Mouse (Mus musculus) stomach, embryonic 14.5 days (tissue): Measurements from ENCODE around the gene Mprip. TPM values are rescaled to one million over a fixed set of nuclear protein-coding genes. Genes with fewer than 3 reads are reported as not detected.

Experiments used
- ATAC-seq: fragments of 200-750 bp; cut with Nextera tagmentation; 2 replicates; pipeline ENCODE4 v1.8.0; 2017; ENCODE audit warnings: low read depth, moderate TSS enrichment; ENCODE audit not compliant: insufficient number of reproducible peaks, insufficient read depth, low FRiP score
- H3K27ac ChIP-seq: fragments of 300-500 bp; sonication (generic); 2 replicates; pipeline ENCODE4 v1.5.1; 2014; ENCODE audit warnings: mild to moderate bottlenecking, low read length, moderate library complexity, mixed read lengths
- H3K27me3 ChIP-seq: fragments of 300-500 bp; sonication (generic); 2 replicates; pipeline ENCODE4 v1.6.1; 2014; ENCODE audit warnings: low read length, control low read depth, mixed read lengths; ENCODE audit not compliant: control insufficient read depth, insufficient read depth
- H3K36me3 ChIP-seq: fragments of 300-500 bp; sonication (generic); 2 replicates; pipeline ENCODE4 v1.6.1; 2014; ENCODE audit warnings: mild to moderate bottlenecking, control low read depth, low read length, moderate library complexity, mixed read lengths; ENCODE audit not compliant: control insufficient read depth, insufficient read depth
- H3K4me1 ChIP-seq: fragments of 300-500 bp; sonication (generic); 2 replicates; pipeline ENCODE4 v1.6.1; 2014; ENCODE audit warnings: low read length, control low read depth, mixed read lengths; ENCODE audit not compliant: control insufficient read depth, insufficient read depth
- H3K4me2 ChIP-seq: fragments of 300-500 bp; sonication (generic); replicated peaks from 2 replicates; pipeline ENCODE4 v1.6.1; 2014; ENCODE audit warnings: low read depth, low read length, control low read depth
- H3K4me3 ChIP-seq: fragments of 300-500 bp; sonication (generic); 2 replicates; pipeline ENCODE4 v1.5.1; 2014; ENCODE audit warnings: low read depth, low read length, control low read depth
- H3K9ac ChIP-seq: fragments of 300-500 bp; sonication (generic); replicated peaks from 2 replicates; pipeline ENCODE4 v1.6.1; 2014; ENCODE audit warnings: low read depth, mild to moderate bottlenecking, control low read depth, low read length, moderate library complexity, mixed read lengths
- H3K9me3 ChIP-seq: fragments of 300-500 bp; sonication (generic); 2 replicates; pipeline ENCODE4 v1.6.1; 2016; ENCODE audit warnings: low read depth, low read length, control low read depth; ENCODE audit not compliant: control insufficient read depth
- WGBS: fragments of 180-500 bp; shearing (Covaris S2); extraction: QIAGEN DNeasy Blood & Tissue Kit; methylation state at CpG from one replicate; pipeline ENCODE4 v1.1.7; 2014; 5-methylcytosine and 5-hydroxymethylcytosine counted together
- polyA plus RNA-seq: library from polyadenylated mRNA; unstranded; fragments of >200 nt; fragmentation: Nextera tagmentation; extraction: Ambion mirVana; gene quantifications from 2 replicates; pipeline ENCODE4 v1.2.1, GENCODE M21; 2014

Gene Mprip
- polyA plus RNA-seq, 1 experiment from 2014 or later: 68.8 TPM

DNA sequence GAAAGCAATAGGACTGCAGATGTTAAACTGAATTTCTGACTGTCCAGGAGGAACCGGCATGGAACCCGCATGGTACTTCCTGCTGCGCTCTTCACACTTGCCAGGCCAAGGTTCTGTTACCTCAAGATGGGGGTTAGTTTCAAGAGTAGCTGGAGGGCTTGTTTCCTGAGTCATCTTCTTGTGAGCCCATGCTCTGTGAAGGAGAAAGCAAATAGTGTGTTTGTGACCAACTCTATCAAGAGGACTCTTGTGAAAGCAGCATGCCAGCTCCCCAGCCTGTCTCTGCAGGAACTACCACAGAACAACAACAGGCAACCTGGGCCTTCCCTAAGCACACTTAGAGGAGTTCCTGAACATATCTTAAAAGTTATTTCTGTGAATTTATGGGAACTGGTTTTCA is 156.8 kb downstream of the Mprip start:
- Histone ChIP-seq H3K27ac (no peak overlapping the region), H3K9ac (no peak overlapping the region), H3K4me3 (no peak overlapping the region), H3K4me1 (no peaks in the 10 kb centered on the region), H3K9me3 (no peaks in the 10 kb centered on the region), H3K36me3 (peaks cover 63% of the 10 kb centered on the region), H3K4me2 (no peak overlapping the region), H3K27me3 (no peaks in the 10 kb centered on the region)
- no peak for ATAC-seq
- WGBS: 97% methylated on average over 3 of the region's 3 CpGs

DNA sequence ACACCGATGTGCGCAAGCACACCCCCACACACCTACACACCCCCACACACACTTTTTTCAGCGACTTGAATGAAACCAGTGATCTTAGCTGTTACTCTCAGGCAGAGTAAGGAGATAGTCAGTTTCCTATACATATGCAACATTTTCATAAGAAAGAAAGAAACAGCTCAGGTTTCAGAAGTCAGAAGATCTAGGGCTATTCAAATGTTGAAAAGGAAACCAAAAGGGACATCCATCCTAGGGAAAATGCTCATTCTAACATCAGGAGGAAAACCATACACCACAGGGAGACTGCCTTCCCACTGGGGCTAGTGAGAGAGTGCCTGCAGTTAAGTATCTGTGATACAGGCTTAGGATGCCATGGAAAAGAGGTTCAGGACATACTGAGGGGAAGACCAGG is 160.5 kb downstream of the Mprip start:
- Histone ChIP-seq H3K4me3 (no peak overlapping the region), H3K4me2 (no peak overlapping the region), H3K36me3 (peaks cover 91% of the 10 kb centered on the region), H3K27ac (no peak overlapping the region), H3K9me3 (no peaks in the 10 kb centered on the region), H3K4me1 (no peaks in the 10 kb centered on the region), H3K27me3 (no peaks in the 10 kb centered on the region), H3K9ac (no peak overlapping the region)
- WGBS: 81% methylated on average over 3 of the region's 3 CpGs
- no peak for ATAC-seq

Other genes starting within 250 kb of the Mprip start
- 11.2 and 12.6 TPM in 2 replicates for gene Jmjd4, start 211.3 kb upstream of the Mprip start, polyA plus RNA-seq
- gene Snap47, start 210.1 kb upstream of the Mprip start, polyA plus RNA-seq: 113 and 116 TPM in 2 replicates
- 9.0 and 9.1 TPM in 2 replicates for gene Zfp867, start 188.8 kb upstream of the Mprip start, polyA plus RNA-seq
- 19.4 and 20.9 TPM in 2 replicates for gene Zkscan17, start 134.6 kb upstream of the Mprip start, polyA plus RNA-seq
- gene Nlrp3, start 119.7 kb upstream of the Mprip start, polyA plus RNA-seq: 0.14 and 0.27 TPM in 2 replicates
- gene Olfr222, start 85.1 kb upstream of the Mprip start, polyA plus RNA-seq: not detected in 2 replicates
- gene Olfr223, start 68.0 kb upstream of the Mprip start, polyA plus RNA-seq: not detected in 2 replicates
- gene Pld6, start 126.3 kb downstream of the Mprip start, polyA plus RNA-seq: 1.7 and 2.5 TPM in 2 replicates
- 25.2 and 31.5 TPM in 2 replicates for gene Flcn, start 148.7 kb downstream of the Mprip start, polyA plus RNA-seq
- 31.6 and 36.6 TPM in 2 replicates for gene Nt5m, start 178.1 kb downstream of the Mprip start, polyA plus RNA-seq
- gene Cops3, start 178.5 kb downstream of the Mprip start, polyA plus RNA-seq: 206 and 221 TPM in 2 replicates